In the genomic region with DNA sequence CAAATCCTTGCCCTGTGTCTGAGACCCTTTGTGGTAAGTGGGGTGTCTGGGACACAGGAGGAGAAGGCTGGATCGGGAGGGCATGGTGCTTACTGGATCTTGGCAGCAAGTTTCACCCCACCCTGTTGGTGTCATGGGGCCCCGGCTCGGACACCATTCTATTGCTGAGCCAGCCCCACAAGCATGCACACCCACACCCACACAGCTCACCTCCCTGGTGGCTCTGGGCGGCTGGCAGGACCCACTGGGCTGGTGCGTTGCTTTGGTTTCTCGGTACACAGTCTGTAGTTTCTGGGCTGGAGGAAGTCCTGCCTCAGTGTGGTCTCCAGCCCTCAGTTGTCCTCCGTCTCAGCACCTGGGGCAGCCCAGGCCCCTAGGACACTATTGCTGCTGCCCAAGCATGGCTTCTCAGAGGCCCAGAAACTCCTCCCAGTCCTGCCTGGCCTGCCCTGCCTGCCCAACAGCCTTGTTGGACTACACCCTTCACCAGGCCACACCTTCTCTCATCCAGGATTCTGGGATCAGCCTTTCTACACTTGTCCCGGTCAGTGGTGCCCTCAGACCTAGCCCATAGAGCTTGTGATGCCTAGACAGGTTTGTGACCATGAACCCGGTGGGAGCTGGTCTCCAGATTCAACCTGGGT, we compare ENCODE assay signal across 15 mouse cellular contexts. TPM values are rescaled to one million over a fixed set of nuclear protein-coding genes. Genes with fewer than 3 reads are reported as not detected.
DNase-seq lines count a peak whose midpoint lies in the region; ATAC-seq and TF ChIP-seq lines count a peak whose summit lies in the region.
"Had no signal": no experiment of that assay in that cellular context is flagged by ENCODE, and none has a peak within 500 bp of the region (broad histone marks: within the 10 kb centered on the region; RNA-seq: fewer than 3 reads in every experiment).

A gene (minus strand): TSS at position 380 of the 644 bp plus-strand sequence.

- H3K27me3 ChIP-seq in limb, embryonic 15.5 days: peaks cover 9% of the 10 kb centered on the region; the same call in 1 of the 2 replicates
- H3K27me3 ChIP-seq in limb, embryonic 10.5 days (ENCODE audit: low read depth, poor library complexity, severe bottlenecking): peaks cover 20% of the 10 kb centered on the region
- H3K27me3 ChIP-seq in testis, adult 2 months (ENCODE audit: control insufficient read depth, insufficient read depth, low read length): no peaks in the 10 kb centered on the region

- peaks cover 34% of the 10 kb centered on the region for H3K36me3 ChIP-seq in limb, embryonic 15.5 days
- peaks cover 30% of the 10 kb centered on the region for H3K36me3 ChIP-seq in limb, embryonic 10.5 days
- peaks cover 1% of the 10 kb centered on the region for H3K36me3 ChIP-seq in testis, adult 2 months (ENCODE audit: control insufficient read depth, insufficient read depth, low read length)

- no peaks in the 10 kb centered on the region for H3K4me1 ChIP-seq in limb, embryonic 15.5 days
- H3K4me1 ChIP-seq in limb, embryonic 10.5 days: peaks cover 25% of the 10 kb centered on the region
- H3K4me1 ChIP-seq in testis, adult 2 months (ENCODE audit: control insufficient read depth, insufficient read depth, low read length): no peaks in the 10 kb centered on the region

- no peak within 1 kb of the TSS for H3K9ac ChIP-seq in limb, embryonic 15.5 days
- H3K9ac ChIP-seq: heart, embryonic 13.5 days; neural tube, embryonic 12.5 days had no signal

- TF ChIP-seq POLR2A in testis, adult 2 months (IDR thresholded peaks at IDR 0.05; ENCODE audit: control insufficient read depth, low read depth, low read length): no peak

- H3K4me3 ChIP-seq in limb, embryonic 15.5 days: no peak within 1 kb of the TSS
- no peak within 1 kb of the TSS for H3K4me3 ChIP-seq in limb, embryonic 10.5 days
- H3K4me3 ChIP-seq in testis, adult 2 months (ENCODE audit: control insufficient read depth, low read depth, low read length): no peak within 1 kb of the TSS
- H3K4me3 ChIP-seq: heart, embryonic 13.5 days; hindbrain, embryonic 10.5 days; neural tube, embryonic 12.5 days had no signal

- no peak for TF ChIP-seq CTCF in testis, adult 2 months (IDR thresholded peaks at IDR 0.05; ENCODE audit: control insufficient read depth, insufficient read depth, insufficient replicate concordance, low read depth, low read length)

- WGBS in limb, embryonic 15.5 days: 83% methylated on average over 9 of the region's 9 CpGs
- WGBS in limb, embryonic 10.5 days: 89% methylated on average over 9 of the region's 9 CpGs
- WGBS in large intestine, adult 2 months: 63% methylated on average over 9 of the region's 9 CpGs

- no peak for DNase-seq in limb, embryonic 10.5 days (ENCODE audit: low spot score)
- DNase-seq in testis, postnatal 10 days (ENCODE audit: low spot score): no peak
- no peak for DNase-seq in large intestine, adult 2 months (ENCODE audit: low read depth, low spot score)
- peak; percentile 63 for DNase-seq in urinary bladder, postnatal 14 days (ENCODE audit: low spot score)
- no peak for DNase-seq in thymus, postnatal 14 days
- no peak for DNase-seq in left cerebral cortex, adult 11 months (ENCODE audit: low spot score)
- DNase-seq: gastrocnemius, postnatal 10 days had no signal

- peak within 1 kb of the TSS; percentile 35; the same call in 1 of the 2 replicates for H3K27ac ChIP-seq in limb, embryonic 15.5 days
- H3K27ac ChIP-seq in limb, embryonic 10.5 days: no peak within 1 kb of the TSS
- H3K27ac ChIP-seq in testis, adult 2 months (ENCODE audit: control insufficient read depth, insufficient read depth, low read depth, low read length): no peak within 1 kb of the TSS
- H3K27ac ChIP-seq: heart, embryonic 13.5 days; hindbrain, embryonic 10.5 days; macrophage; neural tube, embryonic 12.5 days had no signal

- no peak for ATAC-seq in limb, embryonic 15.5 days (ENCODE audit: insufficient number of reproducible peaks, low FRiP score, low TSS enrichment, low read depth)
- ATAC-seq: activated CD4-positive, CD25-positive, alpha-beta regulatory T cell, adult 4 months; forebrain, embryonic 14.5 days had no signal

- no peaks in the 10 kb centered on the region for H3K9me3 ChIP-seq in limb, embryonic 15.5 days
- no peaks in the 10 kb centered on the region for H3K9me3 ChIP-seq in limb, embryonic 10.5 days (replicated peaks)
- H3K9me3 ChIP-seq: heart, embryonic 13.5 days; hindbrain, embryonic 10.5 days; neural tube, embryonic 12.5 days had no signal

- 0 out of 2 replicates have a peak within 1 kb of the TSS, but pooled peaks have one; percentile 4 for H3K4me2 ChIP-seq in limb, embryonic 15.5 days
- H3K4me2 ChIP-seq: heart, embryonic 13.5 days; neural tube, embryonic 12.5 days had no signal

RNA-seq across cellular contexts. Expression of the gene that starts here (rescaled TPM):
- 11.1 and 12.0 TPM in 2 replicates for polyA plus RNA-seq in limb, embryonic 15.5 days (2015; fragmentation: Nextera tagmentation; extraction: Ambion mirVana)
- 2.1 and 2.2 TPM in 2 replicates for polyA plus RNA-seq in limb, embryonic 10.5 days (2016; fragmentation: Nextera tagmentation; extraction: Ambion mirVana)
- polyA plus RNA-seq in testis, adult 2 months (2012; rRNA removed): 138 and 204 TPM in 2 replicates
- polyA plus RNA-seq in large intestine, adult 2 months (2012; rRNA removed): 92.0 and 188 TPM in 2 replicates
- polyA plus RNA-seq: forebrain, embryonic 14.5 days; macrophage had no signal
